Mouse (Mus musculus) olfactory bulb, adult 2 months (tissue): Measurements from ENCODE around the gene Fam216b.

Experiments used
- CTCF ChIP-seq: fragments of 200-500 bp; IDR thresholded peaks from 2 replicates; pipeline ENCODE4 v1.5.1; 2012; ENCODE audit warnings: low read depth, mild to moderate bottlenecking, low read length, moderate library complexity; ENCODE audit not compliant: insufficient read depth
- POLR2A ChIP-seq: fragments of 200-500 bp; IDR thresholded peaks from 2 replicates; pipeline ENCODE4 v1.6.1; 2012; ENCODE audit warnings: mild to moderate bottlenecking, low read depth, low read length, moderate library complexity; ENCODE audit not compliant: insufficient read depth

GRCm38 (mm10) chr14:78040643-78041042, 48.2 kb downstream of the Fam216b start:
- TF ChIP-seq CTCF (no peak), POLR2A (no peak)
